Mouse (Mus musculus): ENCODE measurements at regions not wholly inside any gene's neighbourhood (a gene's known extent, or its start where the extent isn't known, plus 50 kb on each side); places are given as distances from the start of the nearest gene placed in this dataset.

- no peak overlapping the region for H3ac ChIP-seq (ENCODE audit: control insufficient read depth, insufficient read length)
- no peak overlapping the region for H3K4me3 ChIP-seq
- H3K36me3 ChIP-seq (ENCODE audit: control insufficient read depth, insufficient read depth): no peaks in the 10 kb centered on the region
- no peak for TF ChIP-seq USF1 (IDR thresholded peaks at IDR 0.05; ENCODE audit: low read depth)
- TF ChIP-seq MYOG (IDR thresholded peaks at IDR 0.05; ENCODE audit: control insufficient read depth in 1 of 3, insufficient read depth in 1 of 3, insufficient read length in 2 of 3, low read depth in 2 of 3): no peak
- TF ChIP-seq E2F4 (IDR thresholded peaks at IDR 0.05; ENCODE audit: insufficient read depth): no peak
- no peak for TF ChIP-seq POLR2A (IDR thresholded peaks at IDR 0.05; ENCODE audit: insufficient read length, low read depth)
- no peak for TF ChIP-seq SRF (IDR thresholded peaks at IDR 0.05; ENCODE audit: control insufficient read depth, insufficient read length, low read depth)
- no peak for TF ChIP-seq MAX (IDR thresholded peaks at IDR 0.05; ENCODE audit: low read depth)
- no peaks in the 10 kb centered on the region for H3K79me2 ChIP-seq (ENCODE audit: control insufficient read depth, insufficient read depth)
- no peaks in the 10 kb centered on the region for H3K27me3 ChIP-seq (ENCODE audit: control insufficient read depth, insufficient read depth, insufficient read length)
- H3K4me2 ChIP-seq (ENCODE audit: low read depth): peak overlapping the region; percentile 65
Measured at GRCm38 (mm10) chr4:89487416-89488165, 176.8 kb upstream of the Cdkn2b start.

GRCm38 (mm10) chr4:89486963-89487362, 176.1 kb upstream of the Cdkn2b start:
- no peaks in the 10 kb centered on the region for H3K36me3 ChIP-seq (ENCODE audit: control insufficient read depth, insufficient read depth)
- H3K4me2 ChIP-seq (ENCODE audit: low read depth): peak overlapping the region; percentile 65
- H3K79me2 ChIP-seq (ENCODE audit: control insufficient read depth, insufficient read depth): no peaks in the 10 kb centered on the region
- no peaks in the 10 kb centered on the region for H3K27me3 ChIP-seq (ENCODE audit: control insufficient read depth, insufficient read depth, insufficient read length)
- H3K4me3 ChIP-seq: no peak overlapping the region
- H3ac ChIP-seq (ENCODE audit: control insufficient read depth, insufficient read length): no peak overlapping the region
- TF ChIP-seq MYOG (IDR thresholded peaks at IDR 0.05; ENCODE audit: control insufficient read depth in 1 of 3, insufficient read depth in 1 of 3, insufficient read length in 2 of 3, low read depth in 2 of 3) (no peak), SRF (IDR thresholded peaks at IDR 0.05; ENCODE audit: control insufficient read depth, insufficient read length, low read depth) (no peak), CEBPB (IDR thresholded peaks at IDR 0.05; ENCODE audit: insufficient read depth, poor library complexity, severe bottlenecking) (0 out of 2 replicates have a peak, but pooled peaks have one; percentile 35), USF1 (IDR thresholded peaks at IDR 0.05; ENCODE audit: low read depth) (no peak), MYOD1 (IDR thresholded peaks at IDR 0.05; ENCODE audit: control insufficient read depth in 1 of 3, insufficient read length in 2 of 3, low read depth in 2 of 3) (peak in 1 of 3 experiments; percentile 11)

- no peak overlapping the region for H3K4me3 ChIP-seq
- H3K27me3 ChIP-seq (ENCODE audit: control insufficient read depth, insufficient read depth, insufficient read length): no peaks in the 10 kb centered on the region
- H3ac ChIP-seq (ENCODE audit: control insufficient read depth, insufficient read length): no peak overlapping the region
- no peaks in the 10 kb centered on the region for H3K79me2 ChIP-seq (ENCODE audit: control insufficient read depth, insufficient read depth)
- H3K4me2 ChIP-seq (ENCODE audit: low read depth): no peak overlapping the region
- no peaks in the 10 kb centered on the region for H3K36me3 ChIP-seq (ENCODE audit: control insufficient read depth, insufficient read depth)
- TF ChIP-seq REST (IDR thresholded peaks at IDR 0.05; ENCODE audit: insufficient read depth, insufficient read length) (no peak), MAX (IDR thresholded peaks at IDR 0.05; ENCODE audit: low read depth) (no peak), POLR2AphosphoS2 (IDR thresholded peaks at IDR 0.05; ENCODE audit: insufficient read length, low read depth) (no peak), TCF12 (IDR thresholded peaks at IDR 0.05; ENCODE audit: insufficient read depth, poor library complexity, severe bottlenecking) (no peak), E2F4 (IDR thresholded peaks at IDR 0.05; ENCODE audit: insufficient read depth) (no peak), MYOG (IDR thresholded peaks at IDR 0.05; ENCODE audit: control insufficient read depth in 1 of 3, insufficient read depth in 1 of 3, insufficient read length in 2 of 3, low read depth in 2 of 3) (no peak), CEBPB (IDR thresholded peaks at IDR 0.05; ENCODE audit: insufficient read depth, poor library complexity, severe bottlenecking) (no peak), SRF (IDR thresholded peaks at IDR 0.05; ENCODE audit: control insufficient read depth, insufficient read length, low read depth) (no peak), TCF3 (IDR thresholded peaks at IDR 0.05; ENCODE audit: insufficient read length, low read depth) (no peak), MYOD1 (IDR thresholded peaks at IDR 0.05; ENCODE audit: control insufficient read depth in 1 of 3, insufficient read length in 2 of 3, low read depth in 2 of 3) (no peak), USF1 (IDR thresholded peaks at IDR 0.05; ENCODE audit: low read depth) (no peak), POLR2A (IDR thresholded peaks at IDR 0.05; ENCODE audit: insufficient read length, low read depth) (no peak)
Measured at GRCm38 (mm10) chr4:89485981-89486531, 175.2 kb upstream of the Cdkn2b start.

GRCm38 (mm10) chr4:89478646-89479237, 167.9 kb upstream of the Cdkn2b start:
- H3ac ChIP-seq (ENCODE audit: control insufficient read depth, insufficient read length): no peak overlapping the region
- no peaks in the 10 kb centered on the region for H3K36me3 ChIP-seq (ENCODE audit: control insufficient read depth, insufficient read depth)
- H3K79me2 ChIP-seq (ENCODE audit: control insufficient read depth, insufficient read depth): no peaks in the 10 kb centered on the region

More at GRCm38 (mm10) chr4:89478646-89479237, 167.9 kb upstream of the Cdkn2b start:
- TF ChIP-seq E2F4 (IDR thresholded peaks at IDR 0.05; ENCODE audit: insufficient read depth) (no peak), TCF12 (IDR thresholded peaks at IDR 0.05; ENCODE audit: insufficient read depth, poor library complexity, severe bottlenecking) (no peak), POLR2AphosphoS2 (IDR thresholded peaks at IDR 0.05; ENCODE audit: insufficient read length, low read depth) (no peak), MYOD1 (IDR thresholded peaks at IDR 0.05; ENCODE audit: control insufficient read depth in 1 of 3, insufficient read length in 2 of 3, low read depth in 2 of 3) (no peak), TCF3 (IDR thresholded peaks at IDR 0.05; ENCODE audit: insufficient read length, low read depth) (no peak), USF1 (IDR thresholded peaks at IDR 0.05; ENCODE audit: low read depth) (no peak), CEBPB (IDR thresholded peaks at IDR 0.05; ENCODE audit: insufficient read depth, poor library complexity, severe bottlenecking) (no peak), REST (IDR thresholded peaks at IDR 0.05; ENCODE audit: insufficient read depth, insufficient read length) (no peak), MYOG (IDR thresholded peaks at IDR 0.05; ENCODE audit: control insufficient read depth in 1 of 3, insufficient read depth in 1 of 3, insufficient read length in 2 of 3, low read depth in 2 of 3) (no peak), SRF (IDR thresholded peaks at IDR 0.05; ENCODE audit: control insufficient read depth, insufficient read length, low read depth) (no peak), MAX (IDR thresholded peaks at IDR 0.05; ENCODE audit: low read depth) (no peak), POLR2A (IDR thresholded peaks at IDR 0.05; ENCODE audit: insufficient read length, low read depth) (no peak)
- no peak overlapping the region for H3K4me2 ChIP-seq (ENCODE audit: low read depth)
- H3K4me3 ChIP-seq: no peak overlapping the region
- H3K27me3 ChIP-seq (ENCODE audit: control insufficient read depth, insufficient read depth, insufficient read length): no peaks in the 10 kb centered on the region

Measured in myocyte (in vitro differentiated cells).